Mouse (Mus musculus) liver, embryonic 14.5 days (tissue): ENCODE measurements around the gene 1810043G02Rik.

Experiments used
- CTCF ChIP-seq: IDR thresholded peaks from 2 replicates; pipeline ENCODE4 v1.5.1; 2016; ENCODE audit warnings: antibody characterized with exemption, low read depth, control low read depth
- EP300 ChIP-seq: IDR thresholded peaks from 2 replicates; pipeline ENCODE4 v1.6.1; 2016; ENCODE audit warnings: antibody characterized with exemption, low read depth

- TF ChIP-seq CTCF (no peak), EP300 (no peak)
Measured at GRCm38 (mm10) chr10:77976458-77977150, 1.7 kb upstream of the 1810043G02Rik start.
